8 mouse cellular contexts compared by ENCODE assay signal in genomic region chr3:90508287-90508949, GRCm38 (mm10). TPM values are rescaled to one million over a fixed set of nuclear protein-coding genes. Genes with fewer than 3 reads are reported as not detected.
A peak's percentile ranks its signal among the peaks of the same experiment; 100 is the strongest.
DNase-seq lines count a peak whose midpoint lies in the region; ATAC-seq and TF ChIP-seq lines count a peak whose summit lies in the region.

No protein-coding gene starts in this region.

- no peaks in the 10 kb centered on the region for H3K9me3 ChIP-seq in heart, embryonic 10.5 days
- no peaks in the 10 kb centered on the region for H3K9me3 ChIP-seq in ES-Bruce4 (replicated peaks; ENCODE audit: control insufficient read depth, insufficient read depth, low read length, poor library complexity, severe bottlenecking)
- no peaks in the 10 kb centered on the region for H3K9me3 ChIP-seq in forebrain, embryonic 15.5 days
- H3K9me3 ChIP-seq in midbrain, embryonic 10.5 days (replicated peaks), result no peaks in the 10 kb centered on the region

- no peak for TF ChIP-seq POLR2A in ES-Bruce4 (IDR thresholded peaks at IDR 0.05; ENCODE audit: insufficient read depth, low read length)

- H3K27ac ChIP-seq in heart, embryonic 10.5 days, result peak overlapping the region; percentile 100
- peak overlapping the region; percentile 6; the same call in 1 of the 2 replicates for H3K27ac ChIP-seq in ES-Bruce4 (ENCODE audit: insufficient read depth, low read length)
- H3K27ac ChIP-seq in forebrain, embryonic 15.5 days (replicated peaks), result peak overlapping the region; percentile 95
- peak overlapping the region; percentile 100 for H3K27ac ChIP-seq in midbrain, embryonic 10.5 days (replicated peaks)

- peaks cover 13% of the 10 kb centered on the region; the same call in 1 of the 2 replicates for H3K4me1 ChIP-seq in heart, embryonic 10.5 days
- no peaks in the 10 kb centered on the region for H3K4me1 ChIP-seq in ES-Bruce4 (ENCODE audit: control insufficient read depth, insufficient read depth, low read length)
- H3K4me1 ChIP-seq in forebrain, embryonic 15.5 days, result peaks cover 40% of the 10 kb centered on the region
- peaks cover 20% of the 10 kb centered on the region for H3K4me1 ChIP-seq in midbrain, embryonic 10.5 days

- no peaks in the 10 kb centered on the region for H3K27me3 ChIP-seq in heart, embryonic 10.5 days (ENCODE audit: insufficient read depth, poor library complexity, severe bottlenecking)
- H3K27me3 ChIP-seq in ES-Bruce4 (ENCODE audit: control insufficient read depth, insufficient read depth, low read length, poor library complexity, severe bottlenecking), result no peaks in the 10 kb centered on the region
- peaks cover 1% of the 10 kb centered on the region; the same call in 1 of the 2 replicates for H3K27me3 ChIP-seq in forebrain, embryonic 15.5 days
- peaks cover 24% of the 10 kb centered on the region for H3K27me3 ChIP-seq in midbrain, embryonic 10.5 days (ENCODE audit: low read depth, poor library complexity, severe bottlenecking)

- peak overlapping the region; percentile 94 for H3K4me3 ChIP-seq in heart, embryonic 10.5 days
- H3K4me3 ChIP-seq in ES-Bruce4 (ENCODE audit: low read depth, low read length), result peak overlapping the region; percentile 100
- peak overlapping the region; percentile 99 for H3K4me3 ChIP-seq in forebrain, embryonic 15.5 days
- H3K4me3 ChIP-seq in midbrain, embryonic 10.5 days, result peak overlapping the region; percentile 99

- no peak for ATAC-seq in forebrain, embryonic 15.5 days (replicated peaks)

- H3K4me2 ChIP-seq in forebrain, embryonic 15.5 days (replicated peaks), result peak overlapping the region; percentile 70

- TF ChIP-seq EP300 in ES-Bruce4 (IDR thresholded peaks at IDR 0.05; ENCODE audit: insufficient read depth, low read depth, low read length), result no peak

- no peak for TF ChIP-seq CTCF in ES-Bruce4 (IDR thresholded peaks at IDR 0.05; ENCODE audit: low read depth, low read length)

- 5% methylated on average over 20 of the region's 20 CpGs for WGBS in heart, embryonic 10.5 days
- WGBS in forebrain, embryonic 15.5 days, result 2% methylated on average over 20 of the region's 20 CpGs
- 5% methylated on average over 20 of the region's 20 CpGs for WGBS in midbrain, embryonic 10.5 days

- peak; percentile 64 for DNase-seq in heart, embryonic 10.5 days (ENCODE audit: low spot score)
- no peak for DNase-seq in heart, adult 11 months
- DNase-seq in midbrain, embryonic 10.5 days (ENCODE audit: low spot score), result no peak
- no peak for DNase-seq in left cerebral cortex, adult 9 months (ENCODE audit: low spot score in 2 of 2)
- no peak for DNase-seq in urinary bladder, postnatal 25 days (ENCODE audit: low spot score)
- DNase-seq in layer of hippocampus, adult 9-10 months (ENCODE audit: low spot score), result no peak

- H3K36me3 ChIP-seq in heart, embryonic 10.5 days, result peaks cover 49% of the 10 kb centered on the region
- peaks cover 47% of the 10 kb centered on the region for H3K36me3 ChIP-seq in ES-Bruce4 (ENCODE audit: control insufficient read depth, insufficient read depth, low read length, poor library complexity, severe bottlenecking)
- H3K36me3 ChIP-seq in forebrain, embryonic 15.5 days, result peaks cover 39% of the 10 kb centered on the region
- H3K36me3 ChIP-seq in midbrain, embryonic 10.5 days, result peaks cover 44% of the 10 kb centered on the region

- peak overlapping the region; percentile 95 for H3K9ac ChIP-seq in ES-Bruce4 (ENCODE audit: low read depth, poor library complexity, severe bottlenecking)
- H3K9ac ChIP-seq in forebrain, embryonic 15.5 days (replicated peaks), result peak overlapping the region; percentile 99

RNA-seq across cellular contexts. Expression of gene Chtop, which starts 0.9 kb away (rescaled TPM):
- polyA plus RNA-seq in heart, embryonic 10.5 days (2016; fragmentation: Nextera tagmentation; extraction: Ambion mirVana), result 120 and 136 TPM in 2 replicates
- polyA plus RNA-seq in ES-Bruce4 (2011; ENCODE audit: insufficient read depth, insufficient read length, low read depth, missing spikeins), result 124 and 130 TPM in 2 replicates
- polyA plus RNA-seq in forebrain, embryonic 15.5 days (2015; fragmentation: Nextera tagmentation; extraction: Ambion mirVana), result 219 and 224 TPM in 2 replicates
- polyA plus RNA-seq in midbrain, embryonic 10.5 days (2016; fragmentation: Nextera tagmentation; extraction: Ambion mirVana), result 193 and 205 TPM in 2 replicates

RNA-seq across cellular contexts. Expression of gene S100a1, which starts 5.8 kb away (rescaled TPM):
- 64.6 and 111 TPM in 2 replicates for polyA plus RNA-seq in heart, embryonic 10.5 days (2016; fragmentation: Nextera tagmentation; extraction: Ambion mirVana)
- polyA plus RNA-seq in ES-Bruce4 (2011; ENCODE audit: insufficient read depth, insufficient read length, low read depth, missing spikeins), result 46.3 and 50.4 TPM in 2 replicates
- polyA plus RNA-seq in forebrain, embryonic 15.5 days (2015; fragmentation: Nextera tagmentation; extraction: Ambion mirVana), result 9.0 and 11.4 TPM in 2 replicates
- polyA plus RNA-seq in midbrain, embryonic 10.5 days (2016; fragmentation: Nextera tagmentation; extraction: Ambion mirVana), result 5.4 and 7.2 TPM in 2 replicates

RNA-seq across cellular contexts. Expression of gene S100a13, which starts 5.8 kb away (rescaled TPM):
- polyA plus RNA-seq in heart, embryonic 10.5 days (2016; fragmentation: Nextera tagmentation; extraction: Ambion mirVana), result 32.3 and 52.5 TPM in 2 replicates
- polyA plus RNA-seq in ES-Bruce4 (2011; ENCODE audit: insufficient read depth, insufficient read length, low read depth, missing spikeins), result 71.4 and 73.2 TPM in 2 replicates
- polyA plus RNA-seq in forebrain, embryonic 15.5 days (2015; fragmentation: Nextera tagmentation; extraction: Ambion mirVana), result 8.1 and 8.5 TPM in 2 replicates
- 9.3 and 9.5 TPM in 2 replicates for polyA plus RNA-seq in midbrain, embryonic 10.5 days (2016; fragmentation: Nextera tagmentation; extraction: Ambion mirVana)

RNA-seq across cellular contexts. Expression of gene Snapin, which starts 17.6 kb away (rescaled TPM):
- polyA plus RNA-seq in heart, embryonic 10.5 days (2016; fragmentation: Nextera tagmentation; extraction: Ambion mirVana), result 71.7 and 74.4 TPM in 2 replicates
- 63.9 and 65.1 TPM in 2 replicates for polyA plus RNA-seq in ES-Bruce4 (2011; ENCODE audit: insufficient read depth, insufficient read length, low read depth, missing spikeins)
- 76.1 and 81.8 TPM in 2 replicates for polyA plus RNA-seq in forebrain, embryonic 15.5 days (2015; fragmentation: Nextera tagmentation; extraction: Ambion mirVana)
- polyA plus RNA-seq in midbrain, embryonic 10.5 days (2016; fragmentation: Nextera tagmentation; extraction: Ambion mirVana), result 65.5 and 75.1 TPM in 2 replicates

RNA-seq across cellular contexts. Expression of gene S100a14, which starts 18.2 kb away (rescaled TPM):
- 0.28 TPM in 1 of 2 replicates, not detected in the other for polyA plus RNA-seq in heart, embryonic 10.5 days (2016; fragmentation: Nextera tagmentation; extraction: Ambion mirVana)
- 0.88 and 1.9 TPM in 2 replicates for polyA plus RNA-seq in ES-Bruce4 (2011; ENCODE audit: insufficient read depth, insufficient read length, low read depth, missing spikeins)
- polyA plus RNA-seq in forebrain, embryonic 15.5 days (2015; fragmentation: Nextera tagmentation; extraction: Ambion mirVana), result not detected in 2 replicates
- not detected in 2 replicates for polyA plus RNA-seq in midbrain, embryonic 10.5 days (2016; fragmentation: Nextera tagmentation; extraction: Ambion mirVana)

Comparison
In these comparisons a context has a peak if more than half of its experiments do, and no peak if none do; other contexts are left out.
1. H3K27ac ChIP-seq: peak in every context shown above with its lines; median percentile 100 in heart, embryonic 10.5 days; 100 in midbrain, embryonic 10.5 days; 95 in forebrain, embryonic 15.5 days; 6 in ES-Bruce4.